Mouse (Mus musculus) E14TG2a.4 (cell line): ENCODE results near the gene Rfx8.

Source experiments
- CTCF ChIP-seq: conservative IDR thresholded peaks from 2 replicates; pipeline ENCODE4 v1.5.1; 2014; ENCODE audit warnings: low read length
- NANOG ChIP-seq: IDR thresholded peaks from 2 replicates; pipeline ENCODE4 v1.6.1; 2014; ENCODE audit warnings: borderline replicate concordance, low read length, mixed read lengths

DNA sequence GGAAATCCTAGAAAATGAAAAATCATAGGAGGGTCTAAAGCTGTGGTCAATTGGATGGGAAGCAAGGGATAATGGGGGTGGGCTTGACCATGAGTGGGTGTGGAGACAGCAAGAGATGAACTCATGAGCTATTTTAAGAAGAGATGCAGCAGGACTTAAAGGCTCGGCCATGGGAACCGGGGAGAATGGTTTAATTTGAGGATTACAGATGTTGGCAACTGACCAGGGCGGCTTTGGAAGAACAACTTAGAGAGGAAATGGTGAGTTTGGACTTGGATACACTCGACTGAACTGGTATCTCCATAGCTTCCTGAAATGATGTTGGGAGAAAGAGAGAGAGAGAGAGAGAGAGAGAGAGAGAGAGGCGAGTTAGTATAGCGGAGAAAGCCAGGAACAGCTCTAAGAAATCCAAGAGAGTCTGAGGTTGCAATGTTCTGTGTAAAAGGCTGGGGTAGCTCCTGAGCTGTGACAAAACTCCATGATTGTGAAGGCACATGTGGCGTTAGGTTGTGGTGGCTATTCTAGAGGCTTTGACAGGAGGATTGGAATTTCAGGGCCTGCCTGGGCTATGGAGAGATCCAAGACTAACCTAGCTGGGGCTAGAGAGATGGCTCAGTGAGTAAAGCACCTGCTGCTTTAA is 45.2 kb upstream of the Rfx8 start:
- TF ChIP-seq CTCF (no peak), NANOG (no peak)
